Comparison of ENCODE assay signal across 22 mouse cellular contexts in genomic region chr12:41838334-41838847, GRCm38 (mm10).
A peak's percentile ranks its signal among the peaks of the same experiment; 100 is the strongest.
DNase-seq lines count a peak whose midpoint lies in the region; ATAC-seq and TF ChIP-seq lines count a peak whose summit lies in the region.
"Had no signal": no experiment of that assay in that cellular context is flagged by ENCODE, and none has a peak within 500 bp of the region (broad histone marks: within the 10 kb centered on the region; RNA-seq: fewer than 3 reads in every experiment).

No protein-coding gene starts in this region.

- intact Hi-C loops in heart, postnatal 10 days (cut with DNase I): no loop called here

- H3K4me1 ChIP-seq in lung, postnatal 0 days (ENCODE audit: insufficient read depth, low read depth, low read length): no peaks in the 10 kb centered on the region
- H3K4me1 ChIP-seq in intestine, embryonic 15.5 days (replicated peaks): no peaks in the 10 kb centered on the region
- H3K4me1 ChIP-seq: forebrain, embryonic 12.5 days; hindbrain, embryonic 10.5 days; liver, embryonic 12.5 days; neural tube, embryonic 12.5 days had no signal

- H3K36me3 ChIP-seq in lung, postnatal 0 days (ENCODE audit: insufficient read depth, low read length): no peaks in the 10 kb centered on the region
- H3K36me3 ChIP-seq in intestine, embryonic 15.5 days: no peaks in the 10 kb centered on the region
- H3K36me3 ChIP-seq: forebrain, embryonic 12.5 days; heart, embryonic 13.5 days; hindbrain, embryonic 10.5 days; liver, embryonic 12.5 days; midbrain, embryonic 15.5 days; neural tube, embryonic 12.5 days had no signal

- no peak overlapping the region for H3K4me3 ChIP-seq in lung, postnatal 0 days (ENCODE audit: low read depth, low read length)
- H3K4me3 ChIP-seq in intestine, embryonic 15.5 days (replicated peaks): no peak overlapping the region
- H3K4me3 ChIP-seq: erythroblast, embryonic 14.5 days; forebrain, embryonic 12.5 days; heart, embryonic 13.5 days; hindbrain, embryonic 10.5 days; layer of hippocampus, adult 2 months; liver, embryonic 12.5 days; midbrain, embryonic 15.5 days; neural tube, embryonic 12.5 days had no signal

- no peak overlapping the region for H3K9ac ChIP-seq in lung, postnatal 0 days (replicated peaks; ENCODE audit: low read depth)
- H3K9ac ChIP-seq in intestine, embryonic 15.5 days: no peak overlapping the region
- H3K9ac ChIP-seq: forebrain, embryonic 12.5 days; heart, embryonic 13.5 days; liver, embryonic 12.5 days; midbrain, embryonic 15.5 days; neural tube, embryonic 12.5 days had no signal

- TF ChIP-seq EP300 in lung, postnatal 0 days (IDR thresholded peaks at IDR 0.05): peak; percentile 51

- no peak overlapping the region for H3K4me2 ChIP-seq in lung, postnatal 0 days (replicated peaks; ENCODE audit: low read depth, low read length)
- no peak overlapping the region for H3K4me2 ChIP-seq in intestine, embryonic 15.5 days (replicated peaks)
- H3K4me2 ChIP-seq: forebrain, embryonic 12.5 days; heart, embryonic 13.5 days; liver, embryonic 12.5 days; midbrain, embryonic 15.5 days; neural tube, embryonic 12.5 days had no signal

- no peak for TF ChIP-seq CTCF in lung, postnatal 0 days (IDR thresholded peaks at IDR 0.05)

- no peaks in the 10 kb centered on the region for H3K27me3 ChIP-seq in lung, postnatal 0 days (replicated peaks; ENCODE audit: insufficient read depth, low read length)
- no peaks in the 10 kb centered on the region for H3K27me3 ChIP-seq in intestine, embryonic 15.5 days (replicated peaks)
- H3K27me3 ChIP-seq: forebrain, embryonic 12.5 days; heart, embryonic 13.5 days; liver, embryonic 12.5 days; midbrain, embryonic 15.5 days; neural tube, embryonic 12.5 days had no signal

- no peak overlapping the region for H3K27ac ChIP-seq in lung, postnatal 0 days (ENCODE audit: low read length)
- H3K27ac ChIP-seq in intestine, embryonic 15.5 days: no peak overlapping the region
- H3K27ac ChIP-seq: forebrain, embryonic 12.5 days; heart, embryonic 13.5 days; hindbrain, embryonic 10.5 days; layer of hippocampus, adult 2 months; liver, embryonic 12.5 days; midbrain, embryonic 15.5 days; neural tube, embryonic 12.5 days had no signal

- H3K9me3 ChIP-seq in lung, postnatal 0 days (ENCODE audit: low read length): no peaks in the 10 kb centered on the region
- no peaks in the 10 kb centered on the region for H3K9me3 ChIP-seq in intestine, embryonic 15.5 days
- H3K9me3 ChIP-seq: forebrain, embryonic 12.5 days; heart, embryonic 13.5 days; hindbrain, embryonic 10.5 days; liver, embryonic 12.5 days; midbrain, embryonic 15.5 days; neural tube, embryonic 12.5 days had no signal

- peak; percentile 5 for DNase-seq in embryo, embryonic 11 days
- no peak for DNase-seq in embryo, embryonic 9.5 days (ENCODE audit: extremely low spot score)
- DNase-seq in heart, postnatal 10 days: peak; percentile 3 to 6
- DNase-seq in heart, adult 11 months: no peak
- DNase-seq in lung, postnatal 0 days (ENCODE audit: low spot score): peak; percentile 32
- no peak for DNase-seq in lung, postnatal 14 days
- peak; percentile 45 for DNase-seq in lung, postnatal 36 days
- DNase-seq: adrenal gland, postnatal 25 days; cerebellum, adult 8-10 months; cerebellum, postnatal 36 days; kidney, postnatal 25 days had no signal

- peak; percentile 58 for ATAC-seq in lung, postnatal 0 days
- no peak for ATAC-seq in intestine, embryonic 15.5 days
- ATAC-seq: hindbrain, embryonic 16.5 days; intestine, postnatal 0 days; liver, embryonic 12.5 days; midbrain, embryonic 15.5 days had no signal

- 45% methylated on average over 6 of the region's 6 CpGs for WGBS in lung, postnatal 0 days
- WGBS in intestine, embryonic 15.5 days: 63% methylated on average over 6 of the region's 6 CpGs

Comparison
In these comparisons a context has a peak if more than half of its experiments do, and no peak if none do; other contexts are left out.
1. DNase-seq: peak in embryo, embryonic 11 days (single experiment), heart, postnatal 10 days (2 of 2), lung, postnatal 0 days (single experiment) and lung, postnatal 36 days (single experiment); none in embryo, embryonic 9.5 days (single experiment), heart, adult 11 months (single experiment) and lung, postnatal 14 days (single experiment).